Mouse (Mus musculus) kidney, postnatal 4 days (tissue): ENCODE data around the gene Gucd1.
A peak's percentile ranks its signal among the peaks of the same experiment; 100 is the strongest.
"Not testable (repeated sequence)": the region's sequence is repeated elsewhere in the genome, so short reads cannot be mapped to it uniquely, and the experiment has no call there.

Source experiments
- DNase-seq, 2 experiments: peaks; one replicate each; pipeline ENCODE4 v3.0.0; 2021; ENCODE audit warnings: mixed read lengths in 2 of 2

The Gucd1 gene

GRCm38 (mm10) chr10:75429522-75430146 lies 88.1 kb downstream of the Gucd1 start:
- no peak for DNase-seq

DNA sequence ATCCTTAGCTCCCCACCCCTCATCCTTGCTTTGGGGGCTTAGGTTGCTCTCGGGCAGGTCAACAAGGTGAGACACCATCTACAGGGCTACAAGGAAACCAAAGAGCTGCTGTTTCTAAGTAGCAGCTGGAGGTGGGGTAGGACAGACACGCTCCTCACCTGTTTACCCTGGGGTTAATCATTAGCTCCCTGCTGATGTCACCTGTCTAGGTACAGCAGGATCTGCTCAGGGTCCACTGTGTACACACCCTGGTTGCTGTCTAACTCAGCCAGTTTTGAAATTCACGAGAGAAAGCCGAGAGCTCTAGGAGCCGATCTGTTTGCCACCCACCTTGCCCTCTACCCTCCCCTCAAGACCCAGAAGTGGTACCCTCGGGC lies 88.8 kb downstream of the Gucd1 start:
- DNase-seq, result peak in 1 of 2 experiments; percentile 45

DNA sequence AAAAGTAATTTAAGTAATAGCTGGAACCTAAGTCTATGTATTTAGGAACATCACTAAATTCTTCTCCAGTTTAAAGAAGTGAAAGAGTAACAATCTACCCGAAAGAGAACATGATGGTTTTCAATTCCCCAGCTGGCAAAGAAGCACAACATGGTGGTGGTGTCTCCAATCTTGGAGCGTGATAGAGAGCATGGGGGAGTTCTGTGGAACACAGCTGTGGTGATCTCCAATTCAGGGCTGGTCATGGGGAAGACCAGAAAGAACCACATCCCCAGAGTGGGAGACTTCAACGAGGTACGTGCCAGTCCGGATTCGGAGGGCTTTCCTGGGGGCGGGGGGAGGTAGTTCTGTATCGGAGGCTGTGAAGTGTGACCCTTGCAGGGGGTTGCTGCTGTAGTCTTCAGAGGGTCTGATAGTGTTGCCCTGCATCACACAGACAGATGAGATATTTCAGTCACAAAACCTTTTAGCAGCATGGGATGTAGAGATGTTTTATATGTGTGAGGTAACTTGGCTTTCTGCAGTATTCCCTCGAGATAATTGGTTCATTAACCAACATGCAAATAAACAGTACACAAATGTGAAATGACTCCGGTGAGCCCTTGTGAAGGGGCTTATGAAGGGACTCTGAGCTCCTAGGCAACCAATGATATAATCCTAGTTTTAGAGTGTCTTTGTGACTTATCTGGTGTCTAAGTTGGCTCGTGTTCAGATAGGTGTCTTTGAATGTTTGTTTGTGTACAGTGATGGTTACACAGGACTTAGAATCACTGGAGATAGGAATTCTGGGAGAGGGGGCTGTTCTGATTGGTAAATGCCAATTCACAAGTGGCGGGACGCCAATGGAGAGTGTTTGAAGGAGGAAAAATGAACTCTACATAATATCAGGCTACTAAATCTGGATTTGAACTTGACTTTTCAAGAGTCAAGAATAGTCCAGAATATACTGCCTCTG lies 89.4 kb downstream of the Gucd1 start:
- DNase-seq, result no peak

- no peak for DNase-seq
These were observed 93.3 kb downstream of the Gucd1 start for GRCm38 (mm10) chr10:75424498-75424901.

GRCm38 (mm10) chr10:75418747-75419146 lies 99.0 kb downstream of the Gucd1 start:
- no peak for DNase-seq

- DNase-seq, result no peak
These were observed 100.3 kb downstream of the Gucd1 start for GRCm38 (mm10) chr10:75417363-75418042.

GRCm38 (mm10) chr10:75414925-75415324 lies 102.8 kb downstream of the Gucd1 start:
- DNase-seq, result no peak

GRCm38 (mm10) chr10:75412114-75413103 lies 105.4 kb downstream of the Gucd1 start:
- peak in 1 of 2 experiments; percentile 31 for DNase-seq

GRCm38 (mm10) chr10:75411343-75412113 lies 106.2 kb downstream of the Gucd1 start:
- DNase-seq, result not testable (repeated sequence)

DNA sequence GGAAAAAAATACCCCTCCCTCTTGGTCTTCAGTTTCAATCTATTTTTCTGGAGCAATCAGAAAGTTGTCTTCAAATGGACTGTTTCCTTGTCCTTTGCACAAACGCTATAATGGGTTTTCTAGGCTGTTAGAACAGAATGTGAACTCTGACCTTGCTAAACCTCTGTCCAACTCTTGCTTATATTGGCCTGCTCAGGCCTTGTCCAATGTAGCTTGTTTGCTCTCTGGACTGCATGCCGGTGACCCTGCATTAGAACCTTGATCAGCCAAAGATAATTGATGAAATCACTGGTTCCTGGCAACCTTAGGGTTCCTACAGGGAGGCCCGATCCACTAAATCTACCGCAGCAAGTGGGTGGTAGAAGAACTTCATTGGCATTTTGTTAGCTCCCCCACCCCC lies 110.0 kb downstream of the Gucd1 start:
- no peak for DNase-seq

DNA sequence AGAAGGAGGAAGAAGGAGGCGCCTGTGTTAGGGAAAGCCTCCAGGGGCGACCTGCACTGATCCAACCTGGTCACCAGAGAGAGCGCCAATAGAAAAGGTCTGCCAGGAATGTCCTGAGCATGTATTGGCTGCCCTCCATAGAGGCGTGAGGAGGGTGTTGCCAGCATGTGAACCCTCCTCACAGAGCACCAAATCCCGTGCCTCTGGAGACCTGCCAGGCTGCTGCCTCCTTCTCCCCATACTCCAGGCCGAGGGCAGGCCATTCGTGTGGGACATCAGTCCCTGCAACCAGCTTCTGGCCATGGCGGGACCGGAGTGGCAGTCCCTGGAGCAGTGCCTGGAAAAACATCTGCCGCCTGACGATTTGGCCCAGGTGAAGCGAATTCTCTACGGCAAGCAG lies 111.0 kb downstream of the Gucd1 start:
- DNase-seq, result peak; percentile 56 to 69

- no peak for DNase-seq
These were observed 111.9 kb downstream of the Gucd1 start for GRCm38 (mm10) chr10:75405916-75406315.

- no peak for DNase-seq
These were observed 116.8 kb downstream of the Gucd1 start, which contains the start of gene Upb1 for GRCm38 (mm10) chr10:75400958-75401357. Gene Upb1 (plus strand): TSS chr10:75401115.

DNA sequence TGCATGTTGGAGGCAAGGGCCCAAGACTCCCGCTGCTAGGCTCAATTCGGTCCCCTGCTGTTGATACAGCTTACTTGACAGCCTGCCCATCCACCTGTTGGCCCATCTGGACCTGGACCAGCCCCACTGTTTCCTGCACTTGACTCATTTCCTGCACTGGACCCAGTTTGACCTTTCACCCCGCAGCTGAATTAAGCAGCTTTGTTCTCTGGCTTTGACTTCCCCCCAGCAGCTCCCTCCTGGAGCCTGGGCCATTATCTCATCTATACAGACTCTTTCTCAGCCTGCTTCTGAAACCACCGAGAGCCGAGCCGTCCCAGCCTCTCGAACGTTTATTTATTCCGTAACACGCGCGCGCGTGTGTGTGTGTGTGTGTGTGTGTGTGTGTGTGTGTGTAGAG lies 120.8 kb downstream of the Gucd1 start:
- peak; percentile 52 to 60 for DNase-seq

GRCm38 (mm10) chr10:75394796-75395195 lies 123.0 kb downstream of the Gucd1 start:
- DNase-seq, result no peak

- no peak for DNase-seq
These were observed 126.9 kb downstream of the Gucd1 start for GRCm38 (mm10) chr10:75390832-75391231.

GRCm38 (mm10) chr10:75390156-75390555 lies 127.6 kb downstream of the Gucd1 start:
- DNase-seq, result no peak

- DNase-seq, result no peak
These were observed 139.1 kb downstream of the Gucd1 start for GRCm38 (mm10) chr10:75378688-75379087.

DNA sequence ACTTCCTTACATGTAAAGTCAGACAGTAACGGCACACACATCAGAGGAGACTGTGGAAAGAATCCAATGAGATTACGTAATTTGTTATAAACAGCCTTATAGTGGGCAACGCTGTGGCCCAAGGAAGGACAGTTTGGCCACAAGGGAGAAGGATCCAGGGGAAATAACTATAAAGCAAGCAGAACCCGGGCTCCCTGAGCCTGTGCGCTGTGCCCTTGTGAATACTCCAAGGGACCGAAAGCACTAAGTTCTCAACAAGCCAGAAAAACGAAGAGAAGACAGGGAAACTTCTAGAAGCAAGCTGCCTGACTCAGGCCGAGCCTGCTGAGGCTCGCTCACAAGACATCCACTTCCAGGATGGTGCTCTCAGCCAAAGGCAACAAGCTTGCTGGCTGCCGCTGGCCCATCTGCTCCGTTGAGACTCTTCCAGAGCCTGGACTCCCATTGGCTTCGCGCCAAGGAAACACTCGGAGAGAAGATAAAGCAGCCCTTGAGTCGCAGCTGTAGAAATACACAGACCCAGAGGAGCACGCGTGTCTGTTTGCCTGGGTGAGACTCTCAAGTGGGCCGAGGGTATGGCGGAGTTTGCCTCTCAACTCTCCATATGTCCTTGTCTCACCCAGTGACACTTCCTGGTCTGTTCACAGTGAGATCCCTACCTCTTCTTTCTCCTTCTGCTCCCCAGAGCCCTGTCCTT lies 144.0 kb downstream of the Gucd1 start:
- DNase-seq, result peak; percentile 28 to 40

GRCm38 (mm10) chr10:75365231-75365633 lies 152.5 kb downstream of the Gucd1 start:
- DNase-seq, result peak in 1 of 2 experiments; percentile 7

DNA sequence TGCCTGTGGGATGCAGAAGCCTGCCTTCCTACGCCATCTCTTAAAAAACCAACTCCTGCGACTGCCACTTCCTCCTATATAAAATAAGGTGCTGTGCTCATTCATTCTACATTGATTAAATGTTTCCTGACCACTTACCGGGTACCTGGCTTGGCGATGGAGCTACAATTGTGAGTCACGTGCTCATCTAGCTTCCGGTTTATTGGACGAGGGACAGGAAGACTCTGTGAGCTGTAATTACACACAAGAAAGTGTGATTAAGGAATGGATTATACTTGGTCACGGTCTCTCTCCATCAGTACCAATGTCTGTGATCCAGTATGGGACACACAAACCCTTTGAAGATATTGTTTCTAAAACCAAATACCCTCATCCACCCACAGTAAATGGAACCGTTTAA lies 153.0 kb downstream of the Gucd1 start:
- no peak for DNase-seq
